ENCODE assay signal across 22 mouse cellular contexts in the genomic region with DNA sequence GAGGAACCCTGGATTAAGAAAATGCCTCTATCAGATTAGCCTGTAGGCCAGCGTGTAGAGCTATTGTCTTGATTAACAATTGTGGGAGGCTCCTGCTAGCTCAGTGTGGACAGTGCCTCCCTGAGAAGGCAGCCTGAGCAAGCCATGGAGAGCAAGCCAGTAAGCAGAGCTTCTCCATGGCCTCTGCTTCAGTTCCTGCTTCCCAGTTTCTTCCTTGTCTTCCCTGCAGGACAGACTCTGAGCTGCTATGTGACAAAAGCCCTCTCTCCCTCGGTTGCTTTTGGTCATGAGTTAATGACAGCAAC.
A peak's percentile ranks its signal among the peaks of the same experiment; 100 is the strongest.
DNase-seq lines count a peak whose midpoint lies in the region; ATAC-seq and TF ChIP-seq lines count a peak whose summit lies in the region.
"Had no signal": no experiment of that assay in that cellular context is flagged by ENCODE, and none has a peak within 500 bp of the region (broad histone marks: within the 10 kb centered on the region; RNA-seq: fewer than 3 reads in every experiment).

No protein-coding gene starts in this region.

- TF ChIP-seq CTCF in heart, adult 2 months (IDR thresholded peaks at IDR 0.05) = no peak

- no peak for DNase-seq in heart, adult 2 months
- no peak for DNase-seq in heart, postnatal 25 days (ENCODE audit: low spot score)
- DNase-seq in heart, adult 18-20 months = no peak
- no peak for DNase-seq in lung, postnatal 14 days
- DNase-seq: B cell, adult 2 months; embryo, embryonic 11 days; kidney, postnatal 4 days; right cerebral cortex, postnatal 25 days; thymus, adult 18-20 months; thymus, postnatal 25 days had no signal

- no peak overlapping the region for H3K4me2 ChIP-seq in heart, embryonic 15.5 days
- H3K4me2 ChIP-seq in lung, embryonic 15.5 days = no peak overlapping the region
- H3K4me2 ChIP-seq: embryonic facial prominence, embryonic 12.5 days; limb, embryonic 13.5 days; liver, embryonic 11.5 days; midbrain, embryonic 15.5 days; neural tube, embryonic 15.5 days; stomach, embryonic 15.5 days had no signal

- TF ChIP-seq EP300 in heart, adult 2 months (IDR thresholded peaks at IDR 0.05; ENCODE audit: insufficient read depth, low read depth, low read length) = no peak

- H3K79me2 ChIP-seq in heart, adult 2 months (replicated peaks; ENCODE audit: control insufficient read depth, insufficient read depth, low read length) = no peaks in the 10 kb centered on the region

- no peak overlapping the region for H3K9ac ChIP-seq in heart, adult 2 months (ENCODE audit: low read depth, low read length)
- H3K9ac ChIP-seq in heart, embryonic 15.5 days = no peak overlapping the region
- no peak overlapping the region for H3K9ac ChIP-seq in lung, embryonic 15.5 days
- H3K9ac ChIP-seq: embryonic facial prominence, embryonic 12.5 days; limb, embryonic 13.5 days; midbrain, embryonic 15.5 days; neural tube, embryonic 15.5 days; stomach, embryonic 15.5 days had no signal

- H3K27me3 ChIP-seq in heart, adult 2 months (ENCODE audit: control insufficient read depth, insufficient read depth, low read length) = no peaks in the 10 kb centered on the region
- no peaks in the 10 kb centered on the region for H3K27me3 ChIP-seq in heart, embryonic 15.5 days
- H3K27me3 ChIP-seq in lung, embryonic 15.5 days = no peaks in the 10 kb centered on the region
- H3K27me3 ChIP-seq: embryonic facial prominence, embryonic 12.5 days; limb, embryonic 13.5 days; midbrain, embryonic 15.5 days; neural tube, embryonic 15.5 days; stomach, embryonic 15.5 days had no signal

- peak; percentile 51; the same call in 1 of the 2 replicates for ATAC-seq in heart, embryonic 15.5 days (replicated peaks; ENCODE audit: insufficient number of reproducible peaks, insufficient read depth, low FRiP score, low read depth)
- no peak for ATAC-seq in lung, embryonic 15.5 days (ENCODE audit: borderline replicate concordance, extremely low read depth, low FRiP score, low TSS enrichment)
- ATAC-seq: intestine, embryonic 16.5 days; lung, postnatal 0 days; midbrain, embryonic 15.5 days had no signal

- no peak for TF ChIP-seq POLR2A in heart, adult 2 months (IDR thresholded peaks at IDR 0.05; ENCODE audit: insufficient read depth, low read depth, low read length)

- peak overlapping the region; percentile 48 for H3K27ac ChIP-seq in heart, adult 2 months
- peak overlapping the region; percentile 69 for H3K27ac ChIP-seq in heart, embryonic 15.5 days
- 0 out of 2 replicates have a peak overlapping the region, but pooled peaks have one; percentile 24 for H3K27ac ChIP-seq in lung, embryonic 15.5 days
- H3K27ac ChIP-seq: embryonic facial prominence, embryonic 12.5 days; kidney, postnatal 0 days; limb, embryonic 13.5 days; midbrain, embryonic 10.5 days; midbrain, embryonic 15.5 days; stomach, embryonic 15.5 days had no signal

- peaks cover 11% of the 10 kb centered on the region for H3K4me1 ChIP-seq in heart, adult 2 months (ENCODE audit: control insufficient read depth, insufficient read depth, low read length)
- peaks cover 13% of the 10 kb centered on the region for H3K4me1 ChIP-seq in heart, embryonic 15.5 days (replicated peaks)
- no peaks in the 10 kb centered on the region for H3K4me1 ChIP-seq in lung, embryonic 15.5 days
- H3K4me1 ChIP-seq: embryonic facial prominence, embryonic 12.5 days; limb, embryonic 13.5 days; midbrain, embryonic 10.5 days; midbrain, embryonic 15.5 days; stomach, embryonic 15.5 days had no signal

- peaks cover 2% of the 10 kb centered on the region for H3K36me3 ChIP-seq in heart, adult 2 months (ENCODE audit: control insufficient read depth, insufficient read depth, low read length)
- peaks cover 29% of the 10 kb centered on the region; the same call in 1 of the 2 replicates for H3K36me3 ChIP-seq in heart, embryonic 15.5 days
- peaks cover 24% of the 10 kb centered on the region; the same call in 1 of the 2 replicates for H3K36me3 ChIP-seq in lung, embryonic 15.5 days

- no peaks in the 10 kb centered on the region for H3K9me3 ChIP-seq in heart, embryonic 15.5 days (replicated peaks)
- H3K9me3 ChIP-seq in lung, embryonic 15.5 days = no peaks in the 10 kb centered on the region
- H3K9me3 ChIP-seq: embryonic facial prominence, embryonic 12.5 days; limb, embryonic 13.5 days; midbrain, embryonic 10.5 days; midbrain, embryonic 15.5 days; neural tube, embryonic 15.5 days; stomach, embryonic 15.5 days had no signal

- intact Hi-C loops in heart, adult 2 months (cut with DNase I) = loop anchor here (5.0 kb wide), 1 partner anchor 73 kb away; a partner anchor contains a TSS
- intact Hi-C loops in heart, postnatal 25 days (cut with DNase I) = no loop called here

- no peak overlapping the region for H3K4me3 ChIP-seq in heart, adult 2 months
- H3K4me3 ChIP-seq in heart, embryonic 15.5 days = no peak overlapping the region
- no peak overlapping the region for H3K4me3 ChIP-seq in lung, embryonic 15.5 days
- H3K4me3 ChIP-seq: embryonic facial prominence, embryonic 12.5 days; limb, embryonic 13.5 days; midbrain, embryonic 10.5 days; midbrain, embryonic 15.5 days; neural tube, embryonic 15.5 days; stomach, embryonic 15.5 days had no signal

- 11% methylated on average over 2 of the region's 2 CpGs for WGBS in heart, adult 2 months
- WGBS in heart, embryonic 15.5 days = 25% methylated on average over 2 of the region's 2 CpGs
- 54% methylated on average over 2 of the region's 2 CpGs for WGBS in lung, embryonic 15.5 days
